Mouse (Mus musculus): Measurements from ENCODE around the gene Gm48552. TPM values are rescaled to one million over a fixed set of nuclear protein-coding genes. Genes with fewer than 3 reads are reported as not detected.
A peak's percentile ranks its signal among the peaks of the same experiment; 100 is the strongest.

Gm48552 gene
- polyA plus RNA-seq, 1 experiment: 1.0 TPM

DNA sequence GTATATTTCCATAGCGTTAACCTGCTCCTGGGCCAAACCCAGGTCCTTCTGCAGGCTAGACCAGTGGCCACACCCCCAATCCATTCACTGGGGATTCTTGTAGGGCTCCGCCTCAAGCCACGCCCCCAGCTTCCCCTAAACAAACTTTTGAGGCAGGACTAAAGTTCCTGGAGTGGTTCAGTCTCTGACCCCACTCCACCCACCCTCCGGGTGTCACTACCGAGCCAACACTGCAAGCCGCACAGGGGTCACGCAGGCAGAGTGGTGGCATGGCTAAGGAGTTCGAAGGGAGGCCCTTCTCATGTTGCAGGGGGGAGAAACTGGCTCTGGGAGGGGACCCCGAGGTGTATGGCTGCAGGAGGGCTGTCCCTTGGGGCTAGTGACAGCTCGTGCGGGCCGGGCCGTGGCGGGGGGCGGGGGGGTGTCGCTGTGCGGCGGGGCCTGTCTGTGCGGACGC lies 40.8 kb downstream of the Gm48552 start:
- Histone ChIP-seq H3K27ac (ENCODE audit: insufficient read depth, low read depth, low read length) (peak overlapping the region; percentile 98), H3K4me1 (ENCODE audit: control insufficient read depth, insufficient read depth, low read length) (peaks cover 39% of the 10 kb centered on the region), H3K36me3 (ENCODE audit: control insufficient read depth, insufficient read depth, low read length) (no peaks in the 10 kb centered on the region), H3K27me3 (replicated peaks; ENCODE audit: control insufficient read depth, insufficient read depth, low read length) (no peaks in the 10 kb centered on the region), H3K4me3 (ENCODE audit: insufficient read depth, low read depth, low read length) (peak overlapping the region; percentile 78)
- peak; percentile 98 for DNase-seq
- TF ChIP-seq POLR2A (IDR thresholded peaks at IDR 0.05; ENCODE audit: low read depth, low read length) (peak; percentile 72), CTCF (conservative IDR thresholded peaks at IDR 0.05; ENCODE audit: insufficient read depth, insufficient read length, low read depth, low read length) (0 out of 2 replicates have a peak, but pooled peaks have one; percentile 4)
- under 1% methylated on average over 20 of the region's 20 CpGs for WGBS

DNA sequence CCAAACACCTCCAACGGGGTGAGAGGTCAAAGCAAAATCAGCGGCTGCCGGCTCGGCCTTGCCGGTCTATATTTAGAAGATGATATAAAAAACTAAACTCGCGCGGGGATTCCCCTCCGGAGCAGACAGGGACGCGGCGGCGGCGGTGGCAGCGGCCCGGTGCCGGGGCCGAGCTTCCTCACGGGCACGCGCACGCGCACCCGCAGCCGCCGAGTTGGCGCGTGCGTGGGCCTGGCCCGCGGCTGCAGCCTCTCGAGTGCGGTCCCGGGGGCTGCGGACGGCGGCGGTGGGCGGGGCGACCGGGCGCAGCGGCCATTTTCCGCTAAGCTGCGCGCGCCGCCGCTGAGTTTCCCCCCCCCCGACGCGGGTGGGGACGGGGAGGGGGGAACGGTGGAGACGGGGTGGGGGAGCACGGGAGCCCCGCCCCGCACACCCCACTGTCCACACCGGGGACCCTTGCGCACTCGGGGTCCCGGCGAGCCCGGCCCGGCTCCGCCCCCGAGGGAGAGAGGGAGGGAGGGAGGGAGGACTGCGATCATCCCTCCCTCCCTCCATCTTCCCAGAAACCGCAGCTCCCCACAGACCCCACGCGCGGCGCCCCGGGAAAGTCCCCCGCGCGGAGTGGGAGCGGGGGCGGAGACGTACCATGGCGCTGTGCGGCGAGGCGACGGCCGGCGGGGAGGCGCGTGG lies 41.5 kb downstream of the Gm48552 start:
- TF ChIP-seq POLR2A (IDR thresholded peaks at IDR 0.05; ENCODE audit: low read depth, low read length): no peak
- no peak for TF ChIP-seq CTCF (conservative IDR thresholded peaks at IDR 0.05; ENCODE audit: insufficient read depth, insufficient read length, low read depth, low read length)
- Histone ChIP-seq H3K27ac (ENCODE audit: insufficient read depth, low read depth, low read length) (peak overlapping the region; percentile 98), H3K4me1 (ENCODE audit: control insufficient read depth, insufficient read depth, low read length) (peaks cover 42% of the 10 kb centered on the region), H3K36me3 (ENCODE audit: control insufficient read depth, insufficient read depth, low read length) (no peaks in the 10 kb centered on the region), H3K4me3 (ENCODE audit: insufficient read depth, low read depth, low read length) (peak overlapping the region; percentile 78), H3K27me3 (replicated peaks; ENCODE audit: control insufficient read depth, insufficient read depth, low read length) (no peaks in the 10 kb centered on the region)
- 1% methylated on average over 70 of the region's 89 CpGs for WGBS
- peak; percentile 88 for DNase-seq

DNA sequence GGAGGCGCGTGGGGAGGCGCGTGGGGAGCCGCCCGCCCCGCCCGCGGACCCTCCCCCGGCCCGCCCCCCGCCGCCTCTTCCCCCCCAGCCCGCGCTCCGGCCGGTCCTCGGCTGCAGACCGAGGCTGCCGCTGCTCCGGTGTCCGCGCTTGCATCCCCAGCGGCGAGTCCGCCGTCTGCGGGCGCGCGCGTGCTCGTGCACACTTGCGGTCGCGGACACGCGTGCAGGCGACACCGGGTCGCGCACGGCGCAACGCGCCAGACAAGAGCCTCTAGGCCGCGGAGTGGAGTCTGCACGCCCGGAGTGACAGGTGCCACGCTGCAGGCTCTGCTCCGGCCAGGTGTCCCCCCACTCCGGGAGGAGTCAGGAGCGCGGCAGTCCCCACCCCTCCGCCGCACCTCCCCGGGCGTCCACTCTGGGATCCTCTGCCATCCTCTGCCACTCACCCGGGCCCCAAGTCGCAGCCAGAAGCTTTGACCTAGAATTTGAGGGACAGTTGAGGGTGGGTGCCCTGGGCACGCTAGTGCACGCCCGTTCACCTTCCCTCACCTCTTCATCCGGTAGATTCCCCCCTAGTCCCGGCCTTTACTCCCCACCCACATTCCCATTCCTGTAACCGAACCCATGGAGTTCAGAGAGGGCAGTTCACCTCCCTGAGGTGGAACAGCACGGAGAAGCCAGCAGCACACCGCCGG lies 42.2 kb downstream of the Gm48552 start:
- Histone ChIP-seq H3K4me1 (ENCODE audit: control insufficient read depth, insufficient read depth, low read length) (peaks cover 42% of the 10 kb centered on the region), H3K27ac (ENCODE audit: insufficient read depth, low read depth, low read length) (peak overlapping the region; percentile 94), H3K36me3 (ENCODE audit: control insufficient read depth, insufficient read depth, low read length) (no peaks in the 10 kb centered on the region), H3K4me3 (ENCODE audit: insufficient read depth, low read depth, low read length) (peak overlapping the region; percentile 78), H3K27me3 (replicated peaks; ENCODE audit: control insufficient read depth, insufficient read depth, low read length) (no peaks in the 10 kb centered on the region)
- peak; percentile 76 for DNase-seq
- TF ChIP-seq CTCF (conservative IDR thresholded peaks at IDR 0.05; ENCODE audit: insufficient read depth, insufficient read length, low read depth, low read length): no peak
- peak; percentile 8 for TF ChIP-seq POLR2A (IDR thresholded peaks at IDR 0.05; ENCODE audit: low read depth, low read length)
- 2% methylated on average over 56 of the region's 70 CpGs for WGBS

DNA sequence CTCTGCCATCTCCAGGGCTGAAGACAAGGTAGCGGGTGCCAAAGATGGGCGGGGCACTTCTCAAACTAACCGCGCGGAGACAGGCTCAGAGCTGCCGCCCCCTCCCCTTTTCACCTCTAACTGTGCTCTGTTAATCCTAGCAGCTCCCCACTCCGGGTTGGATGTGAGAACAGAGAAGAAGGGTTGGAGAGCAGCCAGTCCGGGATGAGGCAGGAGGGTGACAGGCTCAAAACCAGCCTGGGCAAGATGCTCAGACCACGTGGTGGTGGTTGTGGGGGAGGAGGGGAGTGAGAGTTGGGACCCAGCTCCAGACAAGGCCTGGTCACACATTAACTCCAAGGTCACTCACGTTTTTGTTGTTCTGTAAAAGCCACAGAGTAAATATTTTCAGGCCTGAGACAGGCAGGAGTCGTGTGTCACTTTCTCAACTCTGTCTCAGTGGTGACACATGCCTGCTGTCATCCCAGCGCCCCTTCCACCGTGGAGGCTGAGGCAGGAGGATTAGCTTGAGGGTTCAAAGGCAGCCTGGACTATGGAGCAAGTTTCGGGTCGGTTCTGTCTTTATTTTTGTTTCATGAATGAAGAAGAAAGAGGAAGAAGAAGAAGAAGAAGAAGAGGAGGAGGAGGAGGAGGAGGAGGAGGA lies 42.8 kb downstream of the Gm48552 start:
- H3K4me1 ChIP-seq (ENCODE audit: control insufficient read depth, insufficient read depth, low read length): peaks cover 43% of the 10 kb centered on the region
- no peak for TF ChIP-seq CTCF (conservative IDR thresholded peaks at IDR 0.05; ENCODE audit: insufficient read depth, insufficient read length, low read depth, low read length)
- TF ChIP-seq POLR2A (IDR thresholded peaks at IDR 0.05; ENCODE audit: low read depth, low read length): no peak
- peak overlapping the region; percentile 98 for H3K27ac ChIP-seq (ENCODE audit: insufficient read depth, low read depth, low read length)
- DNase-seq: peak; percentile 96
- H3K27me3 ChIP-seq (replicated peaks; ENCODE audit: control insufficient read depth, insufficient read depth, low read length): no peaks in the 10 kb centered on the region
- no peaks in the 10 kb centered on the region for H3K36me3 ChIP-seq (ENCODE audit: control insufficient read depth, insufficient read depth, low read length)
- peak overlapping the region; percentile 78; the same call in 1 of the 2 replicates for H3K4me3 ChIP-seq (ENCODE audit: insufficient read depth, low read depth, low read length)
- WGBS: 17% methylated on average over 15 of the region's 15 CpGs

DNA sequence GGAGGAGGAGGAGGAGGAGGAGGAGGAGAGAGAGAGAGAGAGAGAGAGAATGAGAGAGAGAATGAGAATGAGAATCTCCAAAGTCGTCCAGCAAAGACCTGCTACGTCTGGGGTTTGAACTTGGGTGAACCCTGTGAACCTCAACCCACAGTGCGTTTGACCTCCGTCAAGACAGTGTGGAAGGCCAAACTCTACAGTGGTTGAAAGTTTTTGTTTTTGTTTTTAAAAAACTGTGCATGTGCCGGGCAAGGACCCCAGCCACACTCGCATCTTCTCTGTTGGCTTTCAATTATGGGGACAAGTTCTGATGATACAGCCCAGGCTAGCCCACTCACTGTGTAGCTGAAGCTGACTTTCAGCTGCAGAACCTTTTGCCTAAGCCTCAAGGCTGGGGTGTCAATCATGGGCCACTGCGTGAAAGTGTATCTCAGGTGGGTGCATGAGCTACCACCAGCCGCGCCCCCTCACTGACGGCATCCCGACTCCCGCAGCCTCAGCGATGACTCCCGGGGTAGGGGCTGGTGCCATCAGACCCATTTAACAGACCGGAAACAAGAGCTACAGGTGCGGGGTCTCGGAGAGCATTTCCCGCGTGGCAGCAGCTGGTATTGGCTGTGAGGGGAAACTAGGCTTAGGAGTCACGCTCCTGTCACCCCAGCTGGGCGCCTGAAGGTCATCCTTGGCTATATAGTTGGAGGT lies 43.5 kb downstream of the Gm48552 start:
- TF ChIP-seq POLR2A (IDR thresholded peaks at IDR 0.05; ENCODE audit: low read depth, low read length) (no peak), CTCF (conservative IDR thresholded peaks at IDR 0.05; ENCODE audit: insufficient read depth, insufficient read length, low read depth, low read length) (no peak)
- WGBS: 38% methylated on average over 21 of the region's 21 CpGs
- Histone ChIP-seq H3K27ac (ENCODE audit: insufficient read depth, low read depth, low read length) (peak overlapping the region; percentile 68), H3K36me3 (ENCODE audit: control insufficient read depth, insufficient read depth, low read length) (no peaks in the 10 kb centered on the region), H3K4me3 (ENCODE audit: insufficient read depth, low read depth, low read length) (0 out of 2 replicates have a peak overlapping the region, but pooled peaks have one; percentile 1), H3K4me1 (ENCODE audit: control insufficient read depth, insufficient read depth, low read length) (peaks cover 41% of the 10 kb centered on the region), H3K27me3 (replicated peaks; ENCODE audit: control insufficient read depth, insufficient read depth, low read length) (no peaks in the 10 kb centered on the region)
- DNase-seq: peak; percentile 69

DNA sequence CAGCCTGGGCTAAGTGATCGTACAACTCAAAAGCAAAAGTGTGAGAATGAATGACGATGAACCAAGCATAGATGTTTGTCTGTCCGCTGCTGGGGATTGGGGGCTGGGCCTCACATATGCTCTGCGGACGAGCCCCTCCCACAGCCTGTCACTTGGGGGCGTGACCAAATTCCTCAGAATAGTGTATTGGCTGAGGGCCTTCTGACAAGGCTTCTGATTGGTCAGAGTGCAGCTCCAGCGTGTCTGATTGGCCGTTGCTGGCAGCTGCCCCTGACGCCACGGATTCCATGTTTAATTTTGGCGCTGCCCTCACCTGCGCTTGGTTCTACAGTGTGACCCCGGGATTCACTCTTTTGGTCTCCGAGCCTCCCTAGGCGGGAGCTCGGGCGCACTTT lies 44.1 kb downstream of the Gm48552 start:
- Histone ChIP-seq H3K4me1 (ENCODE audit: control insufficient read depth, insufficient read depth, low read length) (peaks cover 39% of the 10 kb centered on the region), H3K27me3 (replicated peaks; ENCODE audit: control insufficient read depth, insufficient read depth, low read length) (no peaks in the 10 kb centered on the region), H3K4me3 (ENCODE audit: insufficient read depth, low read depth, low read length) (0 out of 2 replicates have a peak overlapping the region, but pooled peaks have one; percentile 1), H3K27ac (ENCODE audit: insufficient read depth, low read depth, low read length) (peak overlapping the region; percentile 68), H3K36me3 (ENCODE audit: control insufficient read depth, insufficient read depth, low read length) (no peaks in the 10 kb centered on the region)
- TF ChIP-seq POLR2A (IDR thresholded peaks at IDR 0.05; ENCODE audit: low read depth, low read length) (no peak), CTCF (conservative IDR thresholded peaks at IDR 0.05; ENCODE audit: insufficient read depth, insufficient read length, low read depth, low read length) (no peak)
- WGBS: under 1% methylated on average over 17 of the region's 17 CpGs
- peak; percentile 99 for DNase-seq

All from kidney, adult 2 months (tissue).